Comparison of ENCODE assay signal across 18 mouse cellular contexts in genomic region chr9:9210464-9210863, GRCm38 (mm10). TPM values are rescaled to one million over a fixed set of nuclear protein-coding genes. Genes with fewer than 3 reads are reported as not detected.
DNase-seq lines count a peak whose midpoint lies in the region; TF ChIP-seq lines count a peak whose summit lies in the region.
"Had no signal": no experiment of that assay in that cellular context is flagged by ENCODE, and none has a peak within 500 bp of the region (broad histone marks: within the 10 kb centered on the region; RNA-seq: fewer than 3 reads in every experiment).

No protein-coding gene starts in this region.

- peaks cover 43% of the 10 kb centered on the region for H3K4me1 ChIP-seq in liver, adult 2 months (ENCODE audit: control insufficient read depth, insufficient read depth, low read length)
- H3K4me1 ChIP-seq in small intestine, adult 2 months (ENCODE audit: control insufficient read depth, insufficient read depth, insufficient read length, low read length): peaks cover 23% of the 10 kb centered on the region
- H3K4me1 ChIP-seq: embryonic facial prominence, embryonic 15.5 days; heart, embryonic 12.5 days; hindbrain, embryonic 15.5 days had no signal

- H3K9ac ChIP-seq in liver, adult 2 months (ENCODE audit: low read depth, low read length): no peak overlapping the region
- H3K9ac ChIP-seq: embryonic facial prominence, embryonic 15.5 days; heart, embryonic 12.5 days; hindbrain, embryonic 15.5 days had no signal

- WGBS in liver, adult 2 months: 90% methylated on average over 2 of the region's 2 CpGs
- 82% methylated on average over 2 of the region's 2 CpGs for WGBS in small intestine, adult 2 months

- peak; percentile 41 for DNase-seq in adrenal gland, postnatal 10 days
- no peak for DNase-seq in adrenal gland, adult 18-20 months (ENCODE audit: low spot score in 2 of 2)
- no peak for DNase-seq in liver, adult 2 months (ENCODE audit: extremely low read depth, low read depth, low spot score)
- DNase-seq in liver (no peak), NIH3T3 (ENCODE audit: low read depth) (peak; percentile 45)
- no peak for DNase-seq in testis, postnatal 14 days (ENCODE audit: low spot score)
- DNase-seq: cerebellum, adult 8-10 months; cerebellum, postnatal 14 days; embryo, embryonic 11 days; gastrocnemius, postnatal 36 days had no signal

- peaks cover 44% of the 10 kb centered on the region for H3K79me2 ChIP-seq in liver, adult 2 months (ENCODE audit: control insufficient read depth, insufficient read depth, low read length)

- no peak for TF ChIP-seq POLR2A in liver, adult 2 months (IDR thresholded peaks at IDR 0.05; ENCODE audit: extremely low read depth, insufficient read depth, low read length)
- no peak for TF ChIP-seq POLR2A in small intestine, adult 2 months (IDR thresholded peaks at IDR 0.05; ENCODE audit: low read depth, low read length)

- no peak for TF ChIP-seq CTCF in liver, adult 2 months (IDR thresholded peaks at IDR 0.05; ENCODE audit: low read depth, low read length)
- no peak for TF ChIP-seq CTCF in small intestine, adult 2 months (IDR thresholded peaks at IDR 0.05; ENCODE audit: extremely low read depth, insufficient read length, insufficient replicate concordance, low read depth, low read length)

- H3K27me3 ChIP-seq in liver, adult 2 months (ENCODE audit: control insufficient read depth, insufficient read depth, low read length): no peaks in the 10 kb centered on the region
- H3K27me3 ChIP-seq in small intestine, adult 2 months (ENCODE audit: control insufficient read depth, insufficient read depth, low read length): no peaks in the 10 kb centered on the region
- H3K27me3 ChIP-seq: embryonic facial prominence, embryonic 15.5 days; hindbrain, embryonic 15.5 days had no signal

- H3K4me3 ChIP-seq in liver, adult 2 months (ENCODE audit: insufficient read depth, low read depth, low read length): no peak overlapping the region
- H3K4me3 ChIP-seq in small intestine, adult 2 months (ENCODE audit: low read depth, low read length): no peak overlapping the region
- H3K4me3 ChIP-seq: embryonic facial prominence, embryonic 15.5 days; erythroblast, embryonic 14.5 days; forebrain, embryonic 10.5 days; heart, adult 2 months; heart, embryonic 12.5 days; hindbrain, embryonic 10.5 days; hindbrain, embryonic 15.5 days had no signal

- peaks cover under 1% of the 10 kb centered on the region for H3K36me3 ChIP-seq in liver, adult 2 months (ENCODE audit: control insufficient read depth, insufficient read depth, low read length)
- no peaks in the 10 kb centered on the region for H3K36me3 ChIP-seq in small intestine, adult 2 months (ENCODE audit: control insufficient read depth, insufficient read depth, low read length)
- H3K36me3 ChIP-seq: embryonic facial prominence, embryonic 15.5 days; forebrain, embryonic 10.5 days; heart, embryonic 12.5 days; hindbrain, embryonic 10.5 days; hindbrain, embryonic 15.5 days had no signal

- H3K27ac ChIP-seq in liver, adult 2 months (replicated peaks; ENCODE audit: insufficient read depth, low read depth, low read length): peak overlapping the region; percentile 68
- H3K27ac ChIP-seq in small intestine, adult 2 months (ENCODE audit: insufficient read depth, low read depth, low read length): 0 out of 2 replicates have a peak overlapping the region, but pooled peaks have one; percentile 9
- H3K27ac ChIP-seq: embryonic facial prominence, embryonic 15.5 days; forebrain, embryonic 10.5 days; heart, adult 2 months; hindbrain, embryonic 10.5 days; hindbrain, embryonic 15.5 days had no signal

RNA-seq across cellular contexts. Expression of gene Arhgap42, which starts 28.4 kb away (rescaled TPM):
- 10 to 100 TPM; 20.0 to 21.9 TPM for total RNA-seq in adrenal gland, postnatal 10 days (2021)
- total RNA-seq in adrenal gland, adult 18-20 months (2021): 10 to 100 TPM; 16.5 to 33.8 TPM
- total RNA-seq in liver, adult 2 months (2014; rRNA removed): 28.1 and 30.1 TPM in 2 replicates
- polyA plus RNA-seq in liver, adult 2 months (2012; rRNA removed): 20.3 and 21.8 TPM in 2 replicates
- 17.4 and 39.2 TPM in 2 replicates for polyA plus RNA-seq in small intestine, adult 2 months (2012; rRNA removed)

Comparison
In these comparisons a context has a peak if more than half of its experiments do, and no peak if none do; other contexts are left out.
1. DNase-seq: peak in adrenal gland, postnatal 10 days (single experiment) and NIH3T3 (single experiment); none in adrenal gland, adult 18-20 months (0 of 2), liver, adult 2 months (single experiment), liver (single experiment) and testis, postnatal 14 days (single experiment).